Mouse (Mus musculus): ENCODE results near the gene Mfsd11.
A peak's percentile ranks its signal among the peaks of the same experiment; 100 is the strongest.
"Not testable (repeated sequence)": the region's sequence is repeated elsewhere in the genome, so short reads cannot be mapped to it uniquely, and the experiment has no call there.

The Mfsd11 gene

GRCm38 (mm10) chr11:116847187-116848085, 4.8 kb upstream of the Mfsd11 start:
- DNase-seq (ENCODE audit: low spot score) = no peak

GRCm38 (mm10) chr11:116848086-116848876, 4.0 kb upstream of the Mfsd11 start:
- DNase-seq (ENCODE audit: low spot score) = no peak

GRCm38 (mm10) chr11:116848877-116849178, 3.4 kb upstream of the Mfsd11 start:
- not testable (repeated sequence) for DNase-seq (ENCODE audit: low spot score)

- no peak for DNase-seq (ENCODE audit: low spot score)
Observed at GRCm38 (mm10) chr11:116849587-116849986, 2.7 kb upstream of the Mfsd11 start.

- no peak for DNase-seq (ENCODE audit: low spot score)
Observed at GRCm38 (mm10) chr11:116850085-116850484, 2.2 kb upstream of the Mfsd11 start.

DNA sequence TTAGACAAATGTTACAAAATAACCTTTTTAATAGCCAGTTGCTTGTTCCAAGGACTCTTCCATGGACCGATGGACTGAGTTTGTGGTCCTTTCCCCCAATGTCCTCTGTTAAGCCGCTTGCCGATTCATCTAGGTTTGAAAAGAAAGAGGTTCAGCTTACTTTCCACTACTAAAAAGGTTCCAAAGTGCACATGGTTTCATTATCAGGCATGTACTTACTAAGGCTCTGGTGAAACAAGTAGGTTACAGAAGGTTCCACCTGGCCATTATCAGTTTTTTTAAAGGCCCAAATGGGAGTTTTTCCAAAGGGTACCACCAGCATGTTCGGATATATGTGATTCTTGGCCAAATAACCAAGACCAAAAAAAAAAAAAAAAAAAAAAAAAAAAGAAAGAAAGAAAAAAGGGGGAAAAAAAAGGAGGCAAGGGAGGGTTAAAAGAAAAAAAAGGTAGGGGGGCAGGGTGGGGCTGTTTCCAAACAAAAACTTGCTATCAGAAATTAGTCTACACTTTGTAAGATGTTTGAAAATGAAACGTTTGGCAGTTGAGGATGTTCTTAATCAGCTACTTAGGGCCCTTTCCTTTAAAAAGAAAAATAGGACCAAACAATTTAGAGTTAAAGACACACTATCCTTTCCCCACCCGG, 1.3 kb upstream of the Mfsd11 start:
- no peak for DNase-seq (ENCODE audit: low spot score)

- no peak for DNase-seq (ENCODE audit: low spot score)
Observed at GRCm38 (mm10) chr11:116851576-116852290, 507 bp upstream of the Mfsd11 start.

DNA sequence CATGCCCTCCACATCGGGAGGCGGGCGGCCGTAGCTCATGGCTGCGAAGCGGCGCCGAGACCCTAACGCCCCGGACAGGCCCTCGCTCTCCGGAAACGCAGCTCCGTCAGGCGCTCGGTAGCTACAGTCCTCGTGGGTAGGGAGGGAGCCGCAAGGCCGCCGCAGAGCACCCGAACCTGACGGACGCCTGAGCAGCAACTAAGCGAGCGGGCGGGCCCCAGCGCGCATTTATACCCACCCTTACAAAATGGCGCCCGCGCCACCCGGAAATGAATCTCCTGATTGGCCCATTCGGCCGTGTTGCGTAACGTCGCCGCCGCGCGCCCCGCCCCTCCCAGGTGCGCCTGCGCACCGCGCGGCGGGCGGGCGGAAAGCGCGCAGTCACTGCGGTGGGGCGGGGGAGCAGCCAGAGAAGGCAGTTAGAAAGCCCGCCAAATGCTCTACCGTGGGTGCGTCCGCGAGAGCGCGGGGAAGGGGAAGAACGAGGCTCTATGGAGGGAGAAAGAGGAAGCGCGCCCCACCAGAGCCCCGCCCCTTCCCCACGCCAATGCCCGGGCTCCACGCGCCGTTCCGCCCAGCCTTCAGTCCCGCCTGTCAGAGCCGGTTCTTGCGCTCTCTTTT, 761 bp downstream of the Mfsd11 start, which contains the start of gene Srsf2:
TSS of gene Srsf2 (minus strand) at position 204 of the 621 bp plus-strand sequence.
- peak; percentile 97 for DNase-seq (ENCODE audit: low spot score)

- DNase-seq (ENCODE audit: low spot score) = peak; percentile 96
Observed at GRCm38 (mm10) chr11:116853512-116853928, 1.3 kb downstream of the Mfsd11 start.

- no peak for DNase-seq (ENCODE audit: low spot score)
Observed at GRCm38 (mm10) chr11:116854279-116854678, 2.0 kb downstream of the Mfsd11 start.

DNA sequence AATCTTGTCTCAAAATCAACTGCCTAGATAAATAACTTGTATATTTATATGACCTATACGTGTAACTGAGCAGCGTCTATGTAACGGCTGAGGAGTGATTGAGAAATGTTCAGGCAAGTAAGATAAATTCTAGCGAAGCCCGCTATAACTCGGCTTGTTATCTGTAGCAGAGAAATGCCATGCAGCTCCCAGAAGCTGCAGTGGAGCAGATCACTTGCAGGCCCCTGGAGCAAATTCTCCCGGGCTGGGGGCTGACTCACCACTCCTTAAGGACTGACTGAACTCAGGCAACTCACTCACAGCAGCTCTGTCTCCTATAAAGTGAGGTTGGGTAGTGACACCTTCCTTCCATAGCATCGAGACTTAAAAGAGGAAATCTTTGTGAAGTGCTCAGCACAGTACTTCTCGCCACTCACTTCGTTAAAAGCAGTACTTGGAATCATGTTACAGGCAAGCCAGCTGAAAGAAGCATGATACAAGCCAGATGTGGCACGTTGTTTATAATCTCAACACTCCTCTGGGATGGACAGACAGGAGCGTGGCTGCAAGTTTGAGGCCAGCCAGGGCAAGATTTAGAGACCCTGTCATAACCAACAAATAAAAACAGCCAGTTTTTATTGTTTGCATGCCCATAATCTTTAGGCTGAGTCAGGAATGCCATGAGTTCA, 5.1 kb downstream of the Mfsd11 start:
- no peak for DNase-seq (ENCODE audit: low spot score)

- DNase-seq (ENCODE audit: low spot score) = no peak
Observed at GRCm38 (mm10) chr11:116864444-116864843, 12.2 kb downstream of the Mfsd11 start.

- DNase-seq (ENCODE audit: low spot score) = no peak
Observed at GRCm38 (mm10) chr11:116865945-116866585, 13.8 kb downstream of the Mfsd11 start.

- DNase-seq (ENCODE audit: low spot score) = no peak
Observed at GRCm38 (mm10) chr11:116868129-116868528, 15.9 kb downstream of the Mfsd11 start.

DNA sequence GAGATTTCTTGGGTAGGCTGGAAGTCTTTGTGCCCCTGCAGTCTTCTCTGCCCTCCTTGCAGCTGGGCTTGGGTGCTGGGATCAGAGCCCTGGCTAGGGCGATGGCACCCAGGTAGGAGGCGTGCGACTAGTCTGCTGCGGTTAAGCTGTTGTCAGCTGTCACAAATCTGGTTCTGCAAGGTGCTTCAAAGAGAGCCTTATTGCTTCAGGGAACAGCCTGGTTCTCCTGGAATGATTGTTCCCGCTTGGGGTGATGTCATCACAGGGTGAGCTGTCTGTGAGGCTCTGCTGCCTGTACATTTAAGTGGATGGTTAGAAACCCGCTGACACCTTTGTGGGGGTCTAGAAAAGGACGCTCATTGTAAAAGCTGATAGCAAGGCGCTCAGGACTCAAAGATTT, 17.0 kb downstream of the Mfsd11 start:
- no peak for DNase-seq (ENCODE audit: low spot score)

DNA sequence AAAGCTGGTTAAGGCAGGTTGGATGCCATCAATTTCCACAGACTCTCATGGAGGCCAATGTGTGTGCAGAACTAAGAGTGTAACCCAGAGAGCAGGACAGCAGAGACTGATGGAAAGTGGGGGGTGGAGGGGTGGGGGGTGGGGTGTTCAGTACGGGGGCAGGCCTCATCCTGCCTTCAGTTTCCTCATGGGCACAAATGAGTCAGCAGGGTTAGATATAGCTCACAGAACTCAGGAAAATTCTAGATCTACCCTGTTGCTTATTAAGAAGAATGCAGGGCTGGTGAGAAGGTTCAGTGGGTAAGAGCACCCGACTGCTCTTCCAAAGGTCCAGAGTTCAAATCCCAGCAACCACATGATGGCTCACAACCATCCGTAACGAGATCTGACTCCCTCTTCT, 17.4 kb downstream of the Mfsd11 start:
- DNase-seq (ENCODE audit: low spot score) = no peak

- DNase-seq (ENCODE audit: low spot score) = no peak
Observed at GRCm38 (mm10) chr11:116871538-116871937, 19.3 kb downstream of the Mfsd11 start.

DNA sequence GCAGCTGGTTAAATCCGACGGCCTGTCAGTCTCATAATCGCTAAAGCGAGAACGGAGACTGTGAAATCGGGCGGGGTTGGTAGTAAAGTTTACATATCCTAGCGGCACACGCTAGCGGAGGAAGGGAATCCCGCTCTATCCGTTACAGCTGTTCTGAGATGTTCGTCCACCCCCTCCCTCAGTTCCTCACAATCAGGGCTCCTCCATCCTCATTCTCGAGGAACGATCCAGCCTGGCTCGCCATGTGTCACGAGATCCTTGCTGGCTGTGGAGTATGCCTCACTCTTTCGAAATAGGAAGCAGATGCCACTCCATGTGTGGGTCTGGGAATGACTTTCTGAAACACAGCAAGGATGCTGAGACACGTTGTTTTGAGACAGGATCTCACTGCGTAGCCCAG, 21.7 kb downstream of the Mfsd11 start:
- DNase-seq (ENCODE audit: low spot score) = no peak

DNA sequence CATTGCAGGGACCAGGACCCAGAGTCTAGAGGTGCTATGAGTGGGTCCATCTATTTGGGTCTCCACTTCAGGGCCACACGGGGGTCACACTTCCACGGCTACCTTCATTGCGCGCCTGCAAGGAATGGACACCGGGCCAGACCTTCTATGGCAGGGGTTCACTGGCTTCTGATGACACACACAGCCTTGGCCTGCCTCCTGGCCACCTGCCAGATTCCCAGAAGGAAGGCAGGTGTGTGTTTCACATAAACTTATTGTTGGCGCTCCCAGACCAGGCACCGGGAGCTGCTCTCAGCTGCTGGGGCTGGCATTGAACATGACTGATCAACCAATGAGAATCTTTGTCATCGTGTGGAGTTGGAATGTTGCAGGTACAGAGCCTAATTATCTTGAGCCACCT, 26.2 kb downstream of the Mfsd11 start:
- DNase-seq (ENCODE audit: low spot score) = no peak

DNA sequence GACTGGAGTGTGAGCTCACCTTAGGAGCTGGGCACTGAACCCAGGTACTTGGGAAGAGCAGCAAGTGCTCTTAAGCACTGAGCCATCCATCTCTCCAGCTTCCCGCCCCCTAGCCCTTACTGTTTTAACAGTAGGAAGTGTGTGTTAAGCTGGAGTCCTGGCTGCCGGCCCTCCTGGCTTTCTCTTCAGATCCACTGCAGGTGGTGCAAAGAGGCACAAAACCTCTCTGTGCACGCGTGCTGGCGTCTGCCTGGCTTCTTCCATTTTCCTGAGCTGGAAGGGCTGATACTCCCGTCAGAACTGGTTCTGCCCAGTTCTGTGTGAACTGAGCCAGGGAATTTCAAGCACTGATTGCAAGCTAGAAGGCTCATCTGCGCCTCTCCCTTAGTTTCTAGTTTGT, 28.6 kb downstream of the Mfsd11 start:
- no peak for DNase-seq (ENCODE audit: low spot score)

All from ovary, postnatal 10 days (tissue).